Mouse (Mus musculus) neural tube, embryonic 14.5 days (tissue): Measurements from ENCODE around the gene Gm5725. TPM values are rescaled to one million over a fixed set of nuclear protein-coding genes. Genes with fewer than 3 reads are reported as not detected.
"Not testable (repeated sequence)": the region's sequence is repeated elsewhere in the genome, so short reads cannot be mapped to it uniquely, and the experiment has no call there.

Source experiments
- ATAC-seq: fragments of 200-750 bp; cut with Nextera tagmentation; 2 replicates; pipeline ENCODE4 v1.8.0; 2017; ENCODE audit warnings: low read depth, mild to moderate bottlenecking, moderate TSS enrichment, moderate library complexity
- H3K27ac ChIP-seq: fragments of 300-500 bp; sonication (generic); 2 replicates; pipeline ENCODE4 v1.5.1; 2014; ENCODE audit warnings: low read depth, mild to moderate bottlenecking, control low read depth, low read length, moderate library complexity, mixed read lengths
- H3K27me3 ChIP-seq: fragments of 300-500 bp; sonication (generic); 2 replicates; pipeline ENCODE4 v1.6.1; 2014; ENCODE audit warnings: low read length; ENCODE audit not compliant: control insufficient read depth, insufficient read depth
- H3K36me3 ChIP-seq: fragments of 300-500 bp; sonication (generic); 2 replicates; pipeline ENCODE4 v1.6.1; 2014; ENCODE audit warnings: low read length, mixed read lengths; ENCODE audit not compliant: control insufficient read depth, insufficient read depth
- H3K4me1 ChIP-seq: fragments of 300-500 bp; sonication (generic); 2 replicates; pipeline ENCODE4 v1.6.1; 2014; ENCODE audit warnings: low read length; ENCODE audit not compliant: control insufficient read depth, insufficient read depth
- H3K4me2 ChIP-seq: fragments of 300-500 bp; sonication (generic); 2 replicates; pipeline ENCODE4 v1.6.1; 2014; ENCODE audit warnings: mild to moderate bottlenecking, low read depth, low read length, control low read depth
- H3K4me3 ChIP-seq: fragments of 300-500 bp; sonication (generic); 2 replicates; pipeline ENCODE4 v1.5.1; 2014; ENCODE audit warnings: low read depth, low read length, control low read depth, mixed read lengths
- H3K9ac ChIP-seq: fragments of 300-500 bp; sonication (generic); replicated peaks from 2 replicates; pipeline ENCODE4 v1.6.1; 2014; ENCODE audit warnings: low read depth, mild to moderate bottlenecking, control low read depth, low read length, mixed read lengths
- H3K9me3 ChIP-seq: fragments of 300-500 bp; sonication (generic); 2 replicates; pipeline ENCODE4 v1.6.1; 2016; ENCODE audit warnings: low read length; ENCODE audit not compliant: control insufficient read depth
- whole genome bisulfite sequencing: fragments of 180-500 bp; shearing (Covaris S2); extraction: QIAGEN DNeasy Blood & Tissue Kit; methylation state at CpG from one replicate; pipeline ENCODE4 v1.1.7; 2014; 5-methylcytosine and 5-hydroxymethylcytosine counted together
- polyA plus RNA-seq: library from polyadenylated mRNA; unstranded; fragments of >200 nt; fragmentation: Nextera tagmentation; extraction: Ambion mirVana; gene quantifications from 2 replicates; pipeline ENCODE4 v1.2.1, GENCODE M21; 2014

Gene Gm5725
- not detected in 2 replicates for polyA plus RNA-seq

DNA sequence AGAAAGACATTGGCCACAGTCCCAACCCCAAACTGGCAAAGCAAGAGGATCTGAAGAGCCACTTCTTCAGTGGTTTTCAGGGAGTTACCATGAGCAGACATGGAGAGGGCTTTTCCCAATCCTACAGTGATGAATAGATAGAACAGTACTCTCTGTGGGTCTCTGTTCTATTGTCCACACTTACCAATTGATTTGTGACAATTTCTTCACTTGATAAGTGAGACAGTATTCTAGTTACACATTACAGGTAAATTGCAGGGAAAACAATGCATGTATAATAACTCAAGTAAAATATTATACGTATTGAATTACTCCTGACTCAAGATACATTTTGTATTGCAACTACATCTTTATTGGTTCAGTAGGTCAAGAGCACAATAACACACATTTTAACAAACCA, at the start of gene Gm5725:
Gene Gm5725, minus strand, starts transcription at position 101 of the 400 bp plus-strand sequence.
- ATAC-seq, H3K4me2 ChIP-seq: not testable (repeated sequence)

DNA sequence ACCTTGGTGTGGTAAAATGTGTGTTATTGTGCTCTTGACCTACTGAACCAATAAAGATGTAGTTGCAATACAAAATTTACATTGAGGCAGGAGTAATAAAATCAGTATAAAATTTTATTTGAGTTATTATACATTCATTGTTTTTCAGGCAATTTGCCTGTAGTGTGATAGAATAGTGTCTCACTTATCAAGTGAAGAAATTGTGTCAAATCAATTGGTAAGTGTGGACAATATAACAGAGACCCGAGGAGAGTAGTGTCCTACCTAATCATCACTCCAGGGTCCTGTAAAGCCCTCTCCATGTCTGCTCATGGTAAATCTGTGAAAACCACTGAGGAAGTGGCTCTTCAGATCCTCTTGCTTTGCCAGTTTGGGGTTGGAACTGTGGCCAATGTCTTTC, 12.0 kb downstream of the Gm5725 start, which contains the start of gene Vmn1r135:
Gene Vmn1r135, plus strand, starts transcription at position 301 of the 400 bp plus-strand sequence.
- H3K27ac ChIP-seq, H3K9me3 ChIP-seq, H3K4me3 ChIP-seq, H3K4me2 ChIP-seq, H3K36me3 ChIP-seq, H3K27me3 ChIP-seq, H3K4me1 ChIP-seq, ATAC-seq, H3K9ac ChIP-seq: not testable (repeated sequence)
- WGBS = no CpG with 5 or more reads among the region's 1 CpGs

More for the DNA sequence above, at the start of gene Gm5725:
- not testable (repeated sequence) for H3K4me3 ChIP-seq, H3K9ac ChIP-seq, H3K27me3 ChIP-seq, H3K36me3 ChIP-seq, H3K27ac ChIP-seq, H3K9me3 ChIP-seq, H3K4me1 ChIP-seq
- WGBS = no CpG with 5 or more reads among the region's 1 CpGs

DNA sequence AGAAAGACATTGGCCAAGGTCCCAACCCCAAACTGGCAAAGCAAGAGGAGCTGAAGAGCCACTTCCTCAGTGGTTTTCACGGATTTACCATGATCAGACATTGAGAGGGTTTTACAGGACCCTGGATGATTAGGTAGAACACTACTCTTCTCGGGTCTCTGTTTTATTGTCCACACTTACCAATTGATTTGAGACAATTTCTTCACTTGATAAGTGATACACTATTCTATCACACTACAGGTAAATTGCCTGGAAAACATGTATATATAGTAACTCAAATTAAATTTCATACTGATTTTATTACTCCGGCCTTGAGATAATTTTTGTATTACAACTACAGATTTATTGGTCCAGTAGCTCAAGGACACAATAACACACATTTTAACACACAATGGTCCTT, 47.4 kb downstream of the Gm5725 start, which contains the start of gene Gm4177:
Gene Gm4177, minus strand, starts transcription at position 101 of the 400 bp plus-strand sequence.
- H3K27ac ChIP-seq, H3K36me3 ChIP-seq, H3K27me3 ChIP-seq, H3K4me2 ChIP-seq, H3K4me3 ChIP-seq, H3K9me3 ChIP-seq, ATAC-seq, H3K4me1 ChIP-seq, H3K9ac ChIP-seq: not testable (repeated sequence)
- no CpG with 5 or more reads among the region's 3 CpGs for WGBS

Other genes with a start within 250 kb of the Gm5725 start
- not detected in 2 replicates for gene Vmn1r132, start 230.2 kb downstream of the Gm5725 start, polyA plus RNA-seq
- not detected in 2 replicates for gene Gm4175, start 82.8 kb downstream of the Gm5725 start, polyA plus RNA-seq
- not detected in 2 replicates for gene Gm4177, start 47.5 kb downstream of the Gm5725 start, polyA plus RNA-seq
- not detected in 2 replicates for gene Vmn1r135, start 11.9 kb downstream of the Gm5725 start, polyA plus RNA-seq
- not detected in 2 replicates for gene Gm5891, start 77.0 kb upstream of the Gm5725 start, polyA plus RNA-seq
- not detected in 2 replicates for gene Vmn1r137, start 150.3 kb upstream of the Gm5725 start, polyA plus RNA-seq
- gene Vmn1r138, start 184.6 kb upstream of the Gm5725 start, polyA plus RNA-seq = not detected in 2 replicates
- not detected in 2 replicates for gene Gm6176, start 212.0 kb upstream of the Gm5725 start, polyA plus RNA-seq
- not detected in 2 replicates for gene Vmn1r139, start 224.8 kb upstream of the Gm5725 start, polyA plus RNA-seq